ENCODE assay signal across 26 mouse cellular contexts in the genomic region with DNA sequence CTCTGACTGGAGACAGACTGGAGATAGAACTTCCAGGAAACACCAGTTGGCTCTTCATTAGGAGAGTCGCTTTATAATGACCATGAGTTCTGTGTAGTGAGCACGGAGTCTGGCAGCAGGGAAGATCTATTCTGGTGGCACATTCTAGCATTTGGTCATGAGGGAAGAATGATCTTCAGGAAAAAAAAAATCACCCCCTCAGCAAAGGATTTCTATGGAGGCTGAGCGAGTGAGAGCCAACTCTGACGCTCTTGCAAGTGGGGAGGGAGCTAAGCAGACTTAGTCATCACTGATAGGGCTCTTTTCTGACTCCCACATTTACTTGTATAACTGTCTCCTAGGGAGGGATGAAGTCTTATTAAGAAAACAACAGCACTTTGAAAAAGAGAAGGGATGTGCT. TPM values are rescaled to one million over a fixed set of nuclear protein-coding genes. Genes with fewer than 3 reads are reported as not detected.
DNase-seq lines count a peak whose midpoint lies in the region; ATAC-seq lines count a peak whose summit lies in the region.
"Had no signal": no experiment of that assay in that cellular context is flagged by ENCODE, and none has a peak within 500 bp of the region (broad histone marks: within the 10 kb centered on the region; RNA-seq: fewer than 3 reads in every experiment).

No protein-coding gene starts in this region.

- no peak overlapping the region for H3K4me3 ChIP-seq in intestine, embryonic 15.5 days (replicated peaks)
- no peak overlapping the region for H3K4me3 ChIP-seq in intestine, embryonic 16.5 days (ENCODE audit: low read length)
- no peak overlapping the region for H3K4me3 ChIP-seq in neural tube, embryonic 15.5 days (replicated peaks)
- H3K4me3 ChIP-seq: embryonic facial prominence, embryonic 10.5 days; forebrain, embryonic 13.5 days; hindbrain, embryonic 10.5 days; limb, embryonic 10.5 days had no signal

- no peaks in the 10 kb centered on the region for H3K36me3 ChIP-seq in intestine, embryonic 15.5 days
- H3K36me3 ChIP-seq in intestine, embryonic 16.5 days (ENCODE audit: control insufficient read depth, insufficient read depth, low read length) = no peaks in the 10 kb centered on the region
- H3K36me3 ChIP-seq in neural tube, embryonic 15.5 days = no peaks in the 10 kb centered on the region
- H3K36me3 ChIP-seq: embryonic facial prominence, embryonic 10.5 days; G1E; hindbrain, embryonic 10.5 days; limb, embryonic 10.5 days had no signal

- no peak for DNase-seq in frontal cortex, postnatal 14 days (ENCODE audit: low spot score in 2 of 2)
- DNase-seq in right cerebral cortex, adult 18-20 months = peak; percentile 82
- DNase-seq in right cerebral cortex, postnatal 4 days = no peak
- DNase-seq in adrenal gland, postnatal 10 days = no peak
- DNase-seq: cerebellum, adult 11 months; cerebellum, postnatal 14 days; kidney, adult 9 months; kidney, postnatal 36 days; lung, postnatal 14 days had no signal

- peaks cover 37% of the 10 kb centered on the region for H3K4me1 ChIP-seq in intestine, embryonic 15.5 days (replicated peaks)
- peaks cover 21% of the 10 kb centered on the region for H3K4me1 ChIP-seq in intestine, embryonic 16.5 days (ENCODE audit: control insufficient read depth, insufficient read depth, low read length)
- peaks cover 8% of the 10 kb centered on the region for H3K4me1 ChIP-seq in neural tube, embryonic 15.5 days

- H3K9ac ChIP-seq in intestine, embryonic 15.5 days = no peak overlapping the region
- H3K9ac ChIP-seq in intestine, embryonic 16.5 days (ENCODE audit: low read depth, low read length) = no peak overlapping the region
- no peak overlapping the region for H3K9ac ChIP-seq in neural tube, embryonic 15.5 days (replicated peaks)
- H3K9ac ChIP-seq: forebrain, embryonic 13.5 days had no signal

- H3K9me3 ChIP-seq in intestine, embryonic 15.5 days = no peaks in the 10 kb centered on the region
- no peaks in the 10 kb centered on the region for H3K9me3 ChIP-seq in intestine, embryonic 16.5 days (ENCODE audit: control insufficient read depth, low read length)
- H3K9me3 ChIP-seq in neural tube, embryonic 15.5 days (replicated peaks) = no peaks in the 10 kb centered on the region
- H3K9me3 ChIP-seq: embryonic facial prominence, embryonic 10.5 days; forebrain, embryonic 13.5 days; G1E; hindbrain, embryonic 10.5 days; limb, embryonic 10.5 days had no signal

- H3K27me3 ChIP-seq in intestine, embryonic 15.5 days (replicated peaks) = no peaks in the 10 kb centered on the region
- H3K27me3 ChIP-seq in intestine, embryonic 16.5 days (replicated peaks; ENCODE audit: control insufficient read depth, insufficient read depth, low read length) = no peaks in the 10 kb centered on the region
- no peaks in the 10 kb centered on the region for H3K27me3 ChIP-seq in neural tube, embryonic 15.5 days (replicated peaks)
- H3K27me3 ChIP-seq: forebrain, embryonic 13.5 days had no signal

- WGBS in intestine, embryonic 15.5 days = 56% methylated on average over 4 of the region's 4 CpGs
- WGBS in intestine, embryonic 16.5 days = 49% methylated on average over 4 of the region's 4 CpGs
- 77% methylated on average over 4 of the region's 4 CpGs for WGBS in neural tube, embryonic 15.5 days

- peak; percentile 70 for ATAC-seq in frontal cortex, adult (ENCODE audit: low TSS enrichment)
- ATAC-seq in intestine, embryonic 15.5 days = no peak
- ATAC-seq in intestine, embryonic 16.5 days = no peak
- ATAC-seq in neural tube, embryonic 15.5 days (ENCODE audit: low FRiP score) = no peak
- ATAC-seq: CD4-positive, CD25-positive, alpha-beta regulatory T cell, adult 4 months; forebrain, embryonic 13.5 days had no signal

- peak overlapping the region; percentile 17; the same call in 1 of the 2 replicates for H3K4me2 ChIP-seq in intestine, embryonic 15.5 days (replicated peaks)
- no peak overlapping the region for H3K4me2 ChIP-seq in intestine, embryonic 16.5 days (ENCODE audit: low read depth, low read length)
- no peak overlapping the region for H3K4me2 ChIP-seq in neural tube, embryonic 15.5 days
- H3K4me2 ChIP-seq: forebrain, embryonic 13.5 days; liver, embryonic 11.5 days had no signal

- H3K27ac ChIP-seq in intestine, embryonic 15.5 days = peak overlapping the region; percentile 44; the same call in 1 of the 2 replicates
- H3K27ac ChIP-seq in intestine, embryonic 16.5 days (ENCODE audit: low read length) = no peak overlapping the region
- no peak overlapping the region for H3K27ac ChIP-seq in neural tube, embryonic 15.5 days (replicated peaks)
- H3K27ac ChIP-seq: embryonic facial prominence, embryonic 10.5 days; forebrain, embryonic 13.5 days; hindbrain, embryonic 10.5 days; limb, embryonic 10.5 days had no signal

RNA-seq across cellular contexts. Expression of gene Efhd2, which starts 4.4 kb away (rescaled TPM):
- polyA plus RNA-seq in intestine, embryonic 15.5 days (2015; fragmentation: Nextera tagmentation; extraction: Ambion mirVana) = 136 and 138 TPM in 2 replicates
- polyA plus RNA-seq in intestine, embryonic 16.5 days (2015; fragmentation: Nextera tagmentation; extraction: Ambion mirVana) = 140 and 163 TPM in 2 replicates
- total RNA-seq in adrenal gland, postnatal 10 days (2021) = 10 to 100 TPM; 28.9 to 29.1 TPM
- polyA plus RNA-seq in neural tube, embryonic 15.5 days (2015; fragmentation: Nextera tagmentation; extraction: Ambion mirVana) = 75.6 and 85.4 TPM in 2 replicates

RNA-seq across cellular contexts. Expression of gene Ctrc, which starts 32.9 kb away (rescaled TPM):
- 0.45 and 0.97 TPM in 2 replicates for polyA plus RNA-seq in intestine, embryonic 15.5 days (2015; fragmentation: Nextera tagmentation; extraction: Ambion mirVana)
- 0.29 and 0.87 TPM in 2 replicates for polyA plus RNA-seq in intestine, embryonic 16.5 days (2015; fragmentation: Nextera tagmentation; extraction: Ambion mirVana)
- not detected for total RNA-seq in adrenal gland, postnatal 10 days (2021)
- polyA plus RNA-seq in neural tube, embryonic 15.5 days (2015; fragmentation: Nextera tagmentation; extraction: Ambion mirVana) = not detected in 2 replicates
- total RNA-seq: G1E; gastrocnemius, adult 18-20 months; granulocyte monocyte progenitor cell, adult 5-6 weeks; left cerebral cortex, adult 18-20 months; midbrain, postnatal 0 days had no signal
- polyA plus RNA-seq: brain, embryonic 14.5 days; CD4-positive, CD25-positive, alpha-beta regulatory T cell, adult 4 months; embryonic facial prominence, embryonic 10.5 days; forebrain, embryonic 13.5 days; G1E; hindbrain, embryonic 10.5 days; limb, embryonic 10.5 days; liver, embryonic 11.5 days; midbrain, postnatal 0 days; neural tube, embryonic 11.5 days had no signal

RNA-seq across cellular contexts. Expression of gene Cela2a, which starts 53.1 kb away (rescaled TPM):
- 131 and 571 TPM in 2 replicates for polyA plus RNA-seq in intestine, embryonic 15.5 days (2015; fragmentation: Nextera tagmentation; extraction: Ambion mirVana)
- 455 and 890 TPM in 2 replicates for polyA plus RNA-seq in intestine, embryonic 16.5 days (2015; fragmentation: Nextera tagmentation; extraction: Ambion mirVana)
- not detected for total RNA-seq in adrenal gland, postnatal 10 days (2021)
- 1.3 TPM in 1 of 2 replicates, not detected in the other for polyA plus RNA-seq in neural tube, embryonic 15.5 days (2015; fragmentation: Nextera tagmentation; extraction: Ambion mirVana)
- total RNA-seq: G1E; granulocyte monocyte progenitor cell, adult 5-6 weeks; left cerebral cortex, adult 18-20 months; midbrain, postnatal 0 days had no signal
- polyA plus RNA-seq: CD4-positive, CD25-positive, alpha-beta regulatory T cell, adult 4 months; embryonic facial prominence, embryonic 10.5 days; G1E; hindbrain, embryonic 10.5 days; limb, embryonic 10.5 days; liver, embryonic 11.5 days; midbrain, postnatal 0 days; neural tube, embryonic 11.5 days had no signal

Comparison
In these comparisons a context has a peak if more than half of its experiments do, and no peak if none do; other contexts are left out.
1. RNA of gene Cela2a, which starts 53.1 kb away (polyA plus RNA-seq): 455 to 890 TPM in intestine, embryonic 16.5 days and 131 to 571 TPM in intestine, embryonic 15.5 days; 1.3 TPM in neural tube, embryonic 15.5 days; every median in the first group is over 10 times any median in the second.